Mouse (Mus musculus): ENCODE results near the gene Skor1. TPM values are rescaled to one million over a fixed set of nuclear protein-coding genes. Genes with fewer than 3 reads are reported as not detected.

Gene Skor1
- polyA plus RNA-seq, 1 experiment from 2014 or later = not detected

GRCm38 (mm10) chr9:63147296-63147695 lies 1.5 kb downstream of the Skor1 start:
- H3K27ac ChIP-seq = no peak overlapping the region
- H3K4me3 ChIP-seq (replicated peaks) = no peak overlapping the region
- peaks cover 57% of the 10 kb centered on the region for H3K4me1 ChIP-seq
- ATAC-seq (ENCODE audit: insufficient read depth, low FRiP score, low read depth) = no peak
- H3K36me3 ChIP-seq = no peaks in the 10 kb centered on the region
- H3K9me3 ChIP-seq = no peaks in the 10 kb centered on the region
- no peak overlapping the region for H3K4me2 ChIP-seq
- H3K27me3 ChIP-seq (replicated peaks) = peaks cover 100% of the 10 kb centered on the region
- WGBS = under 1% methylated on average over 9 of the region's 9 CpGs
- no peak overlapping the region for H3K9ac ChIP-seq

GRCm38 (mm10) chr9:63146856-63147274 lies 1.9 kb downstream of the Skor1 start:
- H3K27ac ChIP-seq = no peak overlapping the region
- H3K9ac ChIP-seq = no peak overlapping the region
- H3K36me3 ChIP-seq = no peaks in the 10 kb centered on the region
- H3K27me3 ChIP-seq (replicated peaks) = peaks cover 100% of the 10 kb centered on the region
- peak overlapping the region; percentile 23 for H3K4me3 ChIP-seq (replicated peaks)
- peaks cover 61% of the 10 kb centered on the region for H3K4me1 ChIP-seq
- no peak for ATAC-seq (ENCODE audit: insufficient read depth, low FRiP score, low read depth)
- no peaks in the 10 kb centered on the region for H3K9me3 ChIP-seq
- under 1% methylated on average over 20 of the region's 20 CpGs for WGBS
- H3K4me2 ChIP-seq = peak overlapping the region; percentile 39

- no peak for ATAC-seq (ENCODE audit: insufficient read depth, low FRiP score, low read depth)
- Histone ChIP-seq H3K4me3 (replicated peaks) (peak overlapping the region; percentile 23), H3K4me2 (peak overlapping the region; percentile 39), H3K4me1 (peaks cover 60% of the 10 kb centered on the region), H3K27ac (no peak overlapping the region), H3K27me3 (replicated peaks) (peaks cover 100% of the 10 kb centered on the region), H3K36me3 (no peaks in the 10 kb centered on the region), H3K9ac (no peak overlapping the region), H3K9me3 (no peaks in the 10 kb centered on the region)
- WGBS = 3% methylated on average over 46 of the region's 46 CpGs
These were observed 2.5 kb downstream of the Skor1 start for GRCm38 (mm10) chr9:63146126-63146855.

GRCm38 (mm10) chr9:63145249-63146125 lies 3.3 kb downstream of the Skor1 start:
- H3K4me3 ChIP-seq (replicated peaks) = peak overlapping the region; percentile 23
- H3K9ac ChIP-seq = no peak overlapping the region
- ATAC-seq (ENCODE audit: insufficient read depth, low FRiP score, low read depth) = no peak
- WGBS = 2% methylated on average over 73 of the region's 73 CpGs
- no peaks in the 10 kb centered on the region for H3K36me3 ChIP-seq
- no peaks in the 10 kb centered on the region for H3K9me3 ChIP-seq
- peaks cover 58% of the 10 kb centered on the region for H3K4me1 ChIP-seq
- H3K27me3 ChIP-seq (replicated peaks) = peaks cover 98% of the 10 kb centered on the region
- peak overlapping the region; percentile 39 for H3K4me2 ChIP-seq
- H3K27ac ChIP-seq = no peak overlapping the region

- H3K4me3 ChIP-seq (replicated peaks) = peak overlapping the region; percentile 18
- peaks cover 98% of the 10 kb centered on the region for H3K27me3 ChIP-seq (replicated peaks)
- peaks cover 58% of the 10 kb centered on the region for H3K4me1 ChIP-seq
- peak overlapping the region; percentile 26 for H3K4me2 ChIP-seq
- H3K9me3 ChIP-seq = no peaks in the 10 kb centered on the region
- H3K27ac ChIP-seq = no peak overlapping the region
- no peak for ATAC-seq (ENCODE audit: insufficient read depth, low FRiP score, low read depth)
- WGBS = 1% methylated on average over 80 of the region's 80 CpGs
- H3K9ac ChIP-seq = no peak overlapping the region
- H3K36me3 ChIP-seq = no peaks in the 10 kb centered on the region
These were observed 4.1 kb downstream of the Skor1 start for GRCm38 (mm10) chr9:63144502-63145248.

- ATAC-seq (ENCODE audit: insufficient read depth, low FRiP score, low read depth) = no peak
- 0 out of 2 replicates have a peak overlapping the region, but pooled peaks have one; percentile 1 for H3K4me3 ChIP-seq (replicated peaks)
- H3K9ac ChIP-seq = no peak overlapping the region
- no peak overlapping the region for H3K27ac ChIP-seq
- no peaks in the 10 kb centered on the region for H3K9me3 ChIP-seq
- H3K4me1 ChIP-seq = peaks cover 52% of the 10 kb centered on the region
- H3K4me2 ChIP-seq = peak overlapping the region; percentile 26
- H3K36me3 ChIP-seq = no peaks in the 10 kb centered on the region
- 2% methylated on average over 47 of the region's 47 CpGs for WGBS
- peaks cover 98% of the 10 kb centered on the region for H3K27me3 ChIP-seq (replicated peaks)
These were observed 4.9 kb downstream of the Skor1 start for GRCm38 (mm10) chr9:63143641-63144501.

- ATAC-seq (ENCODE audit: insufficient read depth, low FRiP score, low read depth) = no peak
- H3K4me1 ChIP-seq = peaks cover 51% of the 10 kb centered on the region
- WGBS = 1% methylated on average over 25 of the region's 25 CpGs
These were observed 5.5 kb downstream of the Skor1 start for GRCm38 (mm10) chr9:63143227-63143626.

GRCm38 (mm10) chr9:63142335-63143036 lies 6.3 kb downstream of the Skor1 start:
- peaks cover 51% of the 10 kb centered on the region for H3K4me1 ChIP-seq
- no peak overlapping the region for H3K9ac ChIP-seq
- H3K4me3 ChIP-seq (replicated peaks) = no peak overlapping the region; the same call in 1 of the 2 replicates
- no peak for ATAC-seq (ENCODE audit: insufficient read depth, low FRiP score, low read depth)
- WGBS = 2% methylated on average over 42 of the region's 42 CpGs
- no peak overlapping the region for H3K27ac ChIP-seq
- peaks cover 98% of the 10 kb centered on the region for H3K27me3 ChIP-seq (replicated peaks)
- no peaks in the 10 kb centered on the region for H3K9me3 ChIP-seq
- H3K36me3 ChIP-seq = no peaks in the 10 kb centered on the region
- H3K4me2 ChIP-seq = peak overlapping the region; percentile 20; the same call in 1 of the 2 replicates

More at GRCm38 (mm10) chr9:63143227-63143626, 5.5 kb downstream of the Skor1 start:
- H3K27me3 ChIP-seq (replicated peaks) = peaks cover 98% of the 10 kb centered on the region
- no peak overlapping the region for H3K27ac ChIP-seq
- peak overlapping the region; percentile 6; the same call in 1 of the 2 replicates for H3K4me2 ChIP-seq
- H3K4me3 ChIP-seq (replicated peaks) = no peak overlapping the region
- H3K9me3 ChIP-seq = no peaks in the 10 kb centered on the region
- H3K9ac ChIP-seq = no peak overlapping the region
- no peaks in the 10 kb centered on the region for H3K36me3 ChIP-seq

GRCm38 (mm10) chr9:63141641-63142334 lies 7.0 kb downstream of the Skor1 start:
- peak overlapping the region; percentile 20; the same call in 1 of the 2 replicates for H3K4me2 ChIP-seq

GRCm38 (mm10) chr9:63140211-63140610 lies 8.6 kb downstream of the Skor1 start:
- no peak overlapping the region for H3K9ac ChIP-seq
- ATAC-seq (ENCODE audit: insufficient read depth, low FRiP score, low read depth) = no peak
- no peak overlapping the region for H3K27ac ChIP-seq
- peaks cover 96% of the 10 kb centered on the region for H3K27me3 ChIP-seq (replicated peaks)
- no peak overlapping the region for H3K4me3 ChIP-seq (replicated peaks)
- H3K9me3 ChIP-seq = no peaks in the 10 kb centered on the region
- H3K36me3 ChIP-seq = no peaks in the 10 kb centered on the region
- H3K4me1 ChIP-seq = peaks cover 34% of the 10 kb centered on the region
- 2% methylated on average over 9 of the region's 9 CpGs for WGBS
- H3K4me2 ChIP-seq = no peak overlapping the region

More at GRCm38 (mm10) chr9:63141641-63142334, 7.0 kb downstream of the Skor1 start:
- no peaks in the 10 kb centered on the region for H3K9me3 ChIP-seq
- peaks cover 98% of the 10 kb centered on the region for H3K27me3 ChIP-seq (replicated peaks)
- no peak for ATAC-seq (ENCODE audit: insufficient read depth, low FRiP score, low read depth)
- H3K36me3 ChIP-seq = no peaks in the 10 kb centered on the region
- H3K27ac ChIP-seq = no peak overlapping the region
- H3K4me3 ChIP-seq (replicated peaks) = no peak overlapping the region
- H3K9ac ChIP-seq = no peak overlapping the region
- H3K4me1 ChIP-seq = peaks cover 49% of the 10 kb centered on the region
- WGBS = 2% methylated on average over 24 of the region's 24 CpGs

All from stomach, embryonic 15.5 days (tissue).